Mouse (Mus musculus): ENCODE measurements around the gene Nlrp4c.

DNA sequence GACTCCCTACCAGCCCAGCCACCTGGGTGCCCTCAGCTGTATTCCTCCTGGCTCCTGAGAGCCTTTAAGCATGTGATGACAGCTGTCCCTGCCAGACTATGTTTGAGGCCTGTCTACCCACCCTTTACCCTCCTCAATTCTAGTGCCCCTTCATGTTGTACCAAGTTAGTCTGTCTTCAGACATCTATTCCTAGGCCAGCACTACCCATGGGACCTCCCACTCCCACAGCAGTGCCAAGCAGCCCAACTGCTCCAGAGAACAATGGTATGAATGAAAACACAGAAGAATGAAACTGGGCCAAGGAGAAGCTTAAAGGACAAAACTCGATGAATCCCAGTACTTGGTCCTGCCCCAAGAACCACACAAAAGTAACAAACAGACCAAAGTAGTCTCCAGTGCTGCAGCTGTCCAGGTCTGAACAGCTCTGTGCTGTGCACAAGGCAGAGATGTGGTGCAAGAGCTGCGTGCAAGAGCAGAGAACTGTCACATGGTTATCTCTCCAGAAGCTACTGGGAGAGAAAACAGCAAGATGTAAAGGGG lies 99.1 kb downstream of the Nlrp4c start:
- TF ChIP-seq POU5F1 (IDR thresholded peaks at IDR 0.05; ENCODE audit: borderline replicate concordance, low read length) (no peak), CTCF (conservative IDR thresholded peaks at IDR 0.05; ENCODE audit: low read length) (no peak)
